Mouse (Mus musculus) liver, embryonic 16.5 days (tissue): Measurements from ENCODE around the gene 4930435E12Rik. TPM values are rescaled to one million over a fixed set of nuclear protein-coding genes. Genes with fewer than 3 reads are reported as not detected.

ENCODE experiments used
- ATAC-seq: fragments of 200-750 bp; cut with Nextera tagmentation; 2 replicates; pipeline ENCODE4 v1.8.0; 2017; ENCODE audit warnings: low read depth, mild to moderate bottlenecking, moderate number of reproducible peaks, moderate library complexity
- H3K27ac ChIP-seq: fragments of 300-500 bp; sonication (generic); 2 replicates; pipeline ENCODE4 v1.5.1; 2014; ENCODE audit warnings: mild to moderate bottlenecking, low read length
- H3K27me3 ChIP-seq: fragments of 300-500 bp; sonication (generic); 2 replicates; pipeline ENCODE4 v1.6.1; 2014; ENCODE audit warnings: low read depth, low read length, mixed read lengths; ENCODE audit not compliant: control insufficient read depth, insufficient read depth
- H3K36me3 ChIP-seq: fragments of 300-500 bp; sonication (generic); 2 replicates; pipeline ENCODE4 v1.6.1; 2014; ENCODE audit warnings: mild to moderate bottlenecking; ENCODE audit not compliant: control insufficient read depth, insufficient read depth
- H3K4me1 ChIP-seq: fragments of 300-500 bp; sonication (generic); 2 replicates; pipeline ENCODE4 v1.6.1; 2014; ENCODE audit warnings: low read depth, low read length, mixed read lengths; ENCODE audit not compliant: control insufficient read depth
- H3K4me2 ChIP-seq: fragments of 300-500 bp; sonication (generic); 2 replicates; pipeline ENCODE4 v1.6.1; 2014; ENCODE audit warnings: low read depth, low read length, mixed read lengths
- H3K4me3 ChIP-seq: fragments of 300-500 bp; sonication (generic); 2 replicates; pipeline ENCODE4 v1.5.1; 2014; ENCODE audit warnings: low read depth, mild to moderate bottlenecking, low read length
- H3K9ac ChIP-seq: fragments of 300-500 bp; sonication (generic); 2 replicates; pipeline ENCODE4 v1.6.1; 2014; ENCODE audit warnings: low read depth, low read length
- H3K9me3 ChIP-seq: fragments of 300-500 bp; sonication (generic); replicated peaks from 2 replicates; pipeline ENCODE4 v1.6.1; 2016; ENCODE audit warnings: low read length; ENCODE audit not compliant: control insufficient read depth
- WGBS: fragments of 180-500 bp; shearing (Covaris S2); extraction: QIAGEN DNeasy Blood & Tissue Kit; methylation state at CpG from one replicate; pipeline ENCODE4 v1.1.7; 2014; ENCODE audit not compliant: insufficient replicate concordance; 5-methylcytosine and 5-hydroxymethylcytosine counted together
- polyA plus RNA-seq: library from polyadenylated mRNA; unstranded; fragments of >200 nt; fragmentation: Nextera tagmentation; extraction: Ambion mirVana; gene quantifications from 2 replicates; pipeline ENCODE4 v1.2.1, GENCODE M21; 2015

The 4930435E12Rik gene
- polyA plus RNA-seq, 1 experiment from 2014 or later = not detected

DNA sequence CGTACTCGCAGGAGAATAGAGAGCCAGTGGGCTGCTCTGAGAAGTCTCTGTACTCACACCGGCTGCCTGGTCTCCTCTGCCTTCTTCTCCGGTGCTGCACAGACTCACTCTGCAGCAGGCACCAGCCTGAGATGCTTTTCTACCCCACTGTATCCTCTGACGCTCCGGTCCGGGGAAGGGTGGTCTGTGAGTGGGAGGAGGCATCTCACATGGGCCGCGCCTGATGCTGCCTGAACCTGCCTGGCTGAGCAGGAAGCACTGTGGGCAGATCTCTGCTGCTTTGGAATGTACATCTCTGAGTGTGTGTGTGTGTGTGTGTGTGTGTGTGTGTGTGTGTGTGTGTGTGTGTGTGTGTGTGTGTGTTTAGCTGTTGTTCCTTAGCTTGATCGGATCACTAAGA, 28.5 kb downstream of the 4930435E12Rik start, which contains the start of gene Upk1b:
Upk1b (minus strand) TSS at position 238 of the 400 bp plus-strand sequence.
- Histone ChIP-seq H3K9me3 (no peaks in the 10 kb centered on the region), H3K9ac (no peak within 1 kb of the TSS), H3K27me3 (no peaks in the 10 kb centered on the region), H3K27ac (no peak within 1 kb of the TSS), H3K4me2 (no peak within 1 kb of the TSS), H3K4me1 (no peaks in the 10 kb centered on the region), H3K4me3 (no peak within 1 kb of the TSS), H3K36me3 (no peaks in the 10 kb centered on the region)
- 25% methylated on average over 10 of the region's 10 CpGs for WGBS
- no peak for ATAC-seq

DNA sequence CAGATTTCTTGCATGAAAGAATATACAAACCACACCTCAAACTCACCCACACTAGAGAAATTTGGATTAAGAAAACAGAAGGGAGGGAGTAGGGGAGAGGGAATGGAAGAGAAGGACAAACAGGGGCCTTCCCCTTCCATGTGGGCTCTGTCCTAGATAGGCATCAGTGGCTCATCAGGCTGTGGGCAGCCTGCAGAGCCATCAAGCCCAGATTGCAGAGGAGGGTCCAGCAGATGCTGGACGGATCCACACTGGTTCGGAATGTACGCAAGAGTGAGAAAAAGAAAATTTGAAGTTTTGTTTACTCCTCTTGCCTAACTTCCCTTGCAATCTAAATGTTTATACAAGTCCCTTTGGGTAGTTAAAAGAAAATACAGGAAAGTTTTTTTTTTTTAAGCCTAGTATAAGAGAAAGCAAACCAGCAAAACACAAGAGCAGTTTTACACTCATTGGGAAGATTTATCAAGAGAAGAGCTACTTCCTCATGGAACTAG, 29.5 kb downstream of the 4930435E12Rik start:
- no peak overlapping the region for H3K27ac ChIP-seq
- no peak for ATAC-seq
- no peak overlapping the region for H3K4me2 ChIP-seq
- 54% methylated on average over 3 of the region's 3 CpGs for WGBS
- H3K4me1 ChIP-seq = no peaks in the 10 kb centered on the region
- no peak overlapping the region for H3K4me3 ChIP-seq
- H3K36me3 ChIP-seq = no peaks in the 10 kb centered on the region
- H3K9me3 ChIP-seq = no peaks in the 10 kb centered on the region
- H3K9ac ChIP-seq = no peak overlapping the region
- H3K27me3 ChIP-seq = no peaks in the 10 kb centered on the region

DNA sequence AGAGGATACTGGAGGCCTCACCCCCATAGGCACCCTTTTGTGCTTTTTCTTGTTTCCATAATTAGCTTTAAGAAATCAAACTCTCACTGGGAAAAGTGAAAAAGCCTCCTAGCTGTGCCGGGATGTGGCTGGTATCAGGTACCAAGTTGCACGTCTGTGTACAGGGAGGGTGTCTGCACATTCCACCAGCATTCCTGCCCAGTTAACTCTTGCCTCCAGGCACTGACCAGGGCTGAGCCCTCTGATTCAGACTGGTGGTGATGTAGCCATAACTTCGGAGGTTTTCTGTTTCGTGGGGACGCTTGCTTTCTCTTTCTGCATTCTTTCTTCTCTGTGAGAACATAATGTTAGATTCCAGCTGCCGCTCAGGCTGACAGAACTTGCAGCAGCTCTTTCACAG, 35.4 kb downstream of the 4930435E12Rik start:
- Histone ChIP-seq H3K27ac (no peak overlapping the region), H3K4me2 (no peak overlapping the region), H3K9ac (no peak overlapping the region), H3K4me1 (no peaks in the 10 kb centered on the region), H3K9me3 (no peaks in the 10 kb centered on the region), H3K4me3 (no peak overlapping the region), H3K27me3 (no peaks in the 10 kb centered on the region), H3K36me3 (no peaks in the 10 kb centered on the region)
- no peak for ATAC-seq
- WGBS = 65% methylated on average over 6 of the region's 6 CpGs

DNA sequence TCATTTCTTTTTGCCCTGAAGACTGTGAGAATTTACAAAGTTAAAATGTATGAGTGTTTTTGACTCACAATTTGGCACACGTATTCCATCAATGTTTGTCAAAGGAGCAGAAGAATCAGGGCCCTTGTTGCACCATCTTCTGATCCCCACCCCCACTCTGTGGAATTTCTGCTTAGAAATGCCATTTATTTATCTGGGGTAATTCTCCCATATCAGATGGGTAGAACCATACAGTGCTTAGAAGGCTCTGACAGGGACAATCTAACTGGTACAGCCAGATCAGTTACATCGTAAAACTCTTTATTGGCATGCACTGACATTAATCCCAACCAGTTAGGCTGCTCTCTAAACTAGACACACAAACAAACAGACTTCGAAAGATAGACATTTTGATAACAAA, 38.6 kb downstream of the 4930435E12Rik start:
- Histone ChIP-seq H3K27me3 (peaks cover 2% of the 10 kb centered on the region; the same call in 1 of the 2 replicates), H3K4me1 (no peaks in the 10 kb centered on the region), H3K27ac (no peak overlapping the region), H3K4me2 (no peak overlapping the region), H3K4me3 (no peak overlapping the region), H3K36me3 (no peaks in the 10 kb centered on the region), H3K9ac (no peak overlapping the region), H3K9me3 (no peaks in the 10 kb centered on the region)
- 66% methylated on average over 3 of the region's 3 CpGs for WGBS
- no peak for ATAC-seq

DNA sequence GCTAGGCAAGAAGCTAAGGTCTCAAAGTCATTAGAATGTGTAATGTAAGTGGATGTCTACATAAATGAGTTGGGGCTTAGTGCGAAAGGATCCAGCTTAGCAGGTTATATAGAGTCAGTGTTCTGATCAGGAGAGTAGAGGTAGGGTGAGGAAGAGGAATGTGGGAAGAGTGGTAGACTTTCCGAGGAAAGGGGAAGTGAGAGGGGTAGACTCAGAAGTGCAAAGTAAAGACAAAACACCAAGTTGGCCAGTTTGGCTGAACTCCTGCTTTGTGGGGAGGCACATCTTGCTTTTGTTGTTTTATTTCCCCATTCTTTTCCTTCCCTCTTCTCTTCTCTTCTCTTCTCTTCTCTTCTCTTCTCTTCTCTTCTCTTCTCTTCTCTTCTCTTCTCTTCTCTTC, 39.5 kb downstream of the 4930435E12Rik start:
- H3K4me1 ChIP-seq = no peaks in the 10 kb centered on the region
- no peak overlapping the region for H3K4me2 ChIP-seq
- no peak for ATAC-seq
- 52% methylated on average over 2 of the region's 2 CpGs for WGBS
- no peak overlapping the region for H3K9ac ChIP-seq
- no peaks in the 10 kb centered on the region for H3K36me3 ChIP-seq
- H3K27me3 ChIP-seq = peaks cover 2% of the 10 kb centered on the region
- no peak overlapping the region for H3K27ac ChIP-seq
- H3K9me3 ChIP-seq = no peaks in the 10 kb centered on the region
- no peak overlapping the region for H3K4me3 ChIP-seq

DNA sequence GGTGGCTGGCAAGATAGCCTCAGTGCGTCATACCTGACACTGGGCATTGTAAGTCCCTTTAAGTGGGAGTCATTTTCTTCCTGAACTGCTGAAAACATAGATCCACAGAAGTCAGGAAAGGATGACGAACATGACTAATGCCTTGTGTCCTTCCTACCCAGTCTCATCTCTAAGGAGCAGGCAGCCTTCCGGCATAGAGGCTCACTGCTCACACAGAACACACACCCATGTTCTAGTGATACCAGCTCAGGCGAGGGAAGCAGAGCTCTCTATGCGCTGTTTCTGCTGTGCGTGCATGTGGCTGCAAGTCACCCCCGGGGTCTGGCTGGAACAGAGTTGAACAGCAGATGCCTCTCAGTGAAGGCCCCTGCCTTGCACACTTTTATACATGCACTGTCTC, 43.2 kb downstream of the 4930435E12Rik start:
- no peaks in the 10 kb centered on the region for H3K9me3 ChIP-seq
- H3K36me3 ChIP-seq = no peaks in the 10 kb centered on the region
- WGBS = 69% methylated on average over 7 of the region's 7 CpGs
- H3K4me2 ChIP-seq = no peak overlapping the region
- peaks cover 2% of the 10 kb centered on the region for H3K27me3 ChIP-seq
- no peak overlapping the region for H3K4me3 ChIP-seq
- H3K9ac ChIP-seq = no peak overlapping the region
- ATAC-seq = no peak
- H3K4me1 ChIP-seq = no peaks in the 10 kb centered on the region
- no peak overlapping the region for H3K27ac ChIP-seq

DNA sequence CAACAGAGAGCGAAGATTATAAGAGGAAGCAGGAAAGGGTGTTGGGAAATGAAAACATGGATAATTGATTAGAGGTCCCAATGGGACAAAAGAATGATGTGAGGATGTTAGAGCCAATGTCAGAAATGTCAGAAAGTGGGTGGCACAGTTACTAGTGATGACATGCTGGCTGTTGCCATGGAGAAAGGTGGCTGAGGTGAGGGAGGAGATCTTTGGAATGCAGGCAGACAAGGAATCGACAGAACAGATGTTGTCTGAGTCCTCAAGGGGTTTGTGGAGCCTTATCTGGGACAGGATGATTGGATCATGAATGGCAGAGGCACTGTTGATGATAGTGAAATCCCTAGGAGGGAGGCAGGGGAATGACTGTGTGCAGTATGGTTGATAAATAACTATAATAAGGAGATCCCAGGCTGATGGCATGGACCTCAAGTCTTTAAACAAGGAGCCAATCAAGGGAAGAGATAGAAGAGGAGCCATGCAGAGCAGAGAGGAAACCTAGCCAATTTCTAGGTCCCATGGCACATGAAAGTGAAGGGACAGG, 46.0 kb downstream of the 4930435E12Rik start:
- Histone ChIP-seq H3K9ac (no peak overlapping the region), H3K9me3 (no peaks in the 10 kb centered on the region), H3K27me3 (peaks cover 2% of the 10 kb centered on the region), H3K36me3 (no peaks in the 10 kb centered on the region), H3K4me3 (no peak overlapping the region), H3K27ac (no peak overlapping the region), H3K4me1 (no peaks in the 10 kb centered on the region), H3K4me2 (no peak overlapping the region)
- 48% methylated on average over 2 of the region's 2 CpGs for WGBS
- no peak for ATAC-seq

DNA sequence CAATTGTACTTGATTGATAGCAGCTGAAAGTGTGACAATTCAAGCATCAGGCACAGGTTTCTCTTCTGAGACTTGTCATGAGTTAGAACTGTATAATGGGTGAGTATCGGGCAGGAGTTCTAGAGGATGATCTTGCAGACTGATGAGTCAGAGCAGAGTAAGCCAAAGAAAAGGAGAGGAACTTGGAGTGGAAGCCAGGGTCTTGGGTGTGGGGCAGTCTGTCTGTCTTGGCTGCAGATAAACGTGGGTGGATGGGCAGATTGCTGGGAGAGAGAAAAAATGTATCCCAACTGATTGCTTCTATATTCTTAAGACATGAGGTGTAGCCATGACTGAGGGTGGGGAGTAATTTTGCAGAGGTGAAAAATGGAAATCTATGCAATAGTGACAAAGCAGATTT, 46.6 kb downstream of the 4930435E12Rik start:
- WGBS = 42% methylated on average over 2 of the region's 2 CpGs
- no peak for ATAC-seq
- H3K4me2 ChIP-seq = no peak overlapping the region
- H3K36me3 ChIP-seq = no peaks in the 10 kb centered on the region
- no peak overlapping the region for H3K27ac ChIP-seq
- H3K4me3 ChIP-seq = no peak overlapping the region
- H3K27me3 ChIP-seq = peaks cover 2% of the 10 kb centered on the region
- no peaks in the 10 kb centered on the region for H3K9me3 ChIP-seq
- H3K4me1 ChIP-seq = no peaks in the 10 kb centered on the region
- H3K9ac ChIP-seq = no peak overlapping the region

DNA sequence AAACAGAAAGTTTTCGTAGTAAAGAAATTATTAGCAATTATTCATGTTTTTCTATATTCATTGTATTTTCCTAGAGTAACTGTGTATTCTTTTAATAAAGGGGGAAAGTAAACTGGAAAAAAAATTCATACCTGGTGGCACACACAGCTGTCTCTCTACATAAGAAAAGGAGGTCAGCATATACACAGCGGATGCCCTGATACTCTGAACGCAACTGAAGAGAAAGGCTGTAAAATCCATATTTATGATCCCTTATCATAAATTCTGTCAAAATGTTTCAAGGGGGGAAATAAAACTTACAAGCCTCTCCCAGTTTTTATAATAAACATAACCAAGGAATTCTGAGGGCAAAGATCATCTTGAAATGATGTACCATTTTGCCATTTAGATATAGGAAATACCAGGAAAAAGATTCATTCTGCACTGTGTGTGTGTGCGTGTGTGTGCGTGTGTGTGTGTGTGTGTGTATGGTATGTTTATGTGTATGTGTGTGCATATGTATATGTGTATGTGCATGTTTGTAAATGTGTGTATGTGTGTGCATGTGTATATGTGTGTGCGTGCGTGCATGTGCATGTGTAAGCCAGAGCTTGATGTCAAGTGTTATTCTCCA, 47.5 kb downstream of the 4930435E12Rik start:
- no peaks in the 10 kb centered on the region for H3K9me3 ChIP-seq
- H3K27ac ChIP-seq = no peak overlapping the region
- no peaks in the 10 kb centered on the region for H3K4me1 ChIP-seq
- H3K4me2 ChIP-seq = no peak overlapping the region
- 75% methylated on average over 7 of the region's 7 CpGs for WGBS
- H3K27me3 ChIP-seq = peaks cover 2% of the 10 kb centered on the region
- no peak overlapping the region for H3K9ac ChIP-seq
- H3K4me3 ChIP-seq = no peak overlapping the region
- no peak for ATAC-seq
- no peaks in the 10 kb centered on the region for H3K36me3 ChIP-seq
